Mouse (Mus musculus): ENCODE measurements around the gene Hs2st1.
A peak's percentile ranks its signal among the peaks of the same experiment; 100 is the strongest.
"Not testable (repeated sequence)": the region's sequence is repeated elsewhere in the genome, so short reads cannot be mapped to it uniquely, and the experiment has no call there.

Gene Hs2st1

DNA sequence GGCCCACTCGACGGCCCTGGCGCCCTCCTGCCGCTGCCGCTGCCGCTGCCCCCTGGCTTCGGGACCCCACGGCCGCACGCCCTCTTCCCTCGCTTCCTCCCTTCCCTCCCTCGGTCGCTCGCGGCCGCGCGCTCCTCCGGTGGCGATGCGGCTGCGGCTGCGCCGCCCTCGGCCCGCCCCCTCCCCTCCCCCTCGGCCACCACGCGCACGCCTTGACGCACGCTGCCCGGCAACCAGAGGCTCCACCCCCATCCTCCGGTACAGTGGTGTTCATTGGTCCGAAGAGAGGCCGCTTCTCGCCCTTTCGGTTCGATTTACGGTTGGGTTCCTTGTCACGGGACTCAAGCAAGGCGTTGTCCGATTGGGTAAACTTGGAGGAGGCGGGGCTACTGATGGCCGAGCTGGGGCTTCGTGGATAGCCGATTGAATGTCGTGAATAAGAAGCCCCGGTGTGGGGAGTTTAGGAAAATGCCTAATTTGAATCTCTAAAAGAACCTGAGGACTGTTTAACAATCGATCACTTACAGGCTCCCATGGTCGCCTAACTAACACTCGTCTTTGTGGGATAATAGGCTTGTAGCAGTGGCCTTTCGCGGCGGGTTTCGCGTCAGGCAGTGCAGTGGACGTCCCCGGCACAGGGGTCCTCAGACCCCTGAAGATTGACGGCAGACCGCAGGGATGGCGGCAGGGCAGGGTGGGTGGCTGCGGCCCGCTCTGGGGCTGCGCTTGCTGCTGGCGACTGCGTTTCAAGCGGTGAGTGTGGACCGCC is at the start of gene Hs2st1, which contains the start of gene Selenof:
Gene Hs2st1, minus strand, starts transcription at position 135 of the 769 bp plus-strand sequence.
Gene Selenof, plus strand, starts transcription at position 258 of the 769 bp plus-strand sequence.
- DNase-seq (ENCODE audit: low spot score in 2 of 2) = peak; percentile 91 to 92

DNA sequence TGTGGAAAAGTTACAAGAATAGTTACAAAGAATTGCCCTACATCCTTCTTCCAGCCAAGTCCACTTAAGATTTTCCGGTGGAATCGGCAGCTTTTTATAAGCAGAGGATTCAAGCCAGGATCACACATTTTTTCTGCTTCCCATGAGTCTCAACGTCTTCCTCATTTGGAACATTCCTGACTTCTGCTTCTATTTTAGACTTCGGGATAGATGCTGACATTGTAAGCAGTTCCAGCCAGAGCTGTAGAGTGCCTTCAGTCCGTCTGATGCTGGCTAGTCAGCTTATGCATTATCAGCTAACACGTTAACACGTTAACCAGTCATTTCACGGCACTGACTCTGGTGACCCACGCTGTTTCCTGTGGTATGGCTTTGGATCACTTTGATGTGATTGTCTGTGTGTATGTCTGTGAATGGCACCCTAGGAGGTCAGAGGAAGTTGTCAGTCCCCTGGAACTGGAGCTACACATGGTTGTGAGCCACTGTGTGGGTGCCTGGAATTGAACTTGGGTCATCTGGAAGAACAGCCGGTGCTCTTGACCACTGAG is 47.7 kb upstream of the Hs2st1 start:
- no peak for DNase-seq (ENCODE audit: low spot score in 2 of 2)

DNA sequence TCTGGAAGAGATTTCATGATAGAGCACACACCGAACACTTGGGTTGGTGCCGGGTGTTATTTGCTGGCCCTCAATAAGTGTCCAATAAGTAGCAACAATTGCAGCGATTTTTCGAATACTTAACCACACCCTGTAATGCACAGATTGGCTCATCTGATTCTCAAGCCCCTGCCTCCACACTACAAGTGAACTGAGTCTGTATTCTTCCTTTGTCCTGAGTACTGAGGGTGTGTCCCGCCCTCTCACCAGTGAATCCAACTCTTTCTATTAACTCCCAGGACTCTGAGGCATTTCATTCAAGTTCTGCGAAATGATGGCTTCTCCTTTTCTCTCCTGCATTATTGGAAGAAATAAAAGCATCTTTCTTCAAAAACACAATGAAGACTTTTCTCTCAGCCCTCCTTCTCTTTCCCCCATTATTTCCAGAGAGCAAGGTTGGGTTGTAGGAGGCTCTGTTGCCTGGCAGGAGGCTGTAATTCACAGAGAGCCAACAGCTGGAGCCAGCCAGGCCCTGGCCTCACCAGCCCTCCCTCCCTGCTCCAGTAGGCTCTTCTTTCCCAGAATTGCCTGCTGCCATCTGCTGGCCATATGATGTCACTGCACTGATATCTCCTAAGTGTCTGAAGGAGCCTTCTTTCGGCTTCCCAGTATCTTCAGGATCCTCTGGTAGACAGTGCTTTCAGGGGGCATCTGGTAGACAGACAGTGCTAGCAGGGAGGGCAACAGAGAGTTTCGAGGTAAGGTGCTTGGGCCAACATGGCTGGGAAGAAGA is 46.9 kb upstream of the Hs2st1 start:
- DNase-seq (ENCODE audit: low spot score in 2 of 2) = peak; percentile 66 to 79

DNA sequence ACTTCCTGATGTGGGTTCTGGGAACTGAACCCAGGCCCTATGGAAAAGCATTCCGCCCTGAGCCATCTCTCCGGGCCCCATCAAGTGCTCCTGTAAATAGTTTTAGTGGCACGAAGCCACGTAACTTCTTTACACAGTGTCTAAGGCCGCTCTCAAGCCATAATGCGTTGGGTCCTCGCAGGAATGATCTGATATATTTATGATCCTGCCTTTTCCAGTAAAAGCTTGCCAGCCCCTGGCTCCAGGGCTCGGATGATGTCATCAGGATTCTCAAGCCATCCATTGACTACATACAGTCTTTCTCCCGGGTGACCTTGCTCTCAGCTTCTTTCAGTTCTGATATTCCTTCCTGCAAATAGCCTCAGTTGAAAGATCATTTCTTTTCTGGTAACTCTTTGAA is 45.5 kb upstream of the Hs2st1 start:
- DNase-seq (ENCODE audit: low spot score in 2 of 2) = no peak

DNA sequence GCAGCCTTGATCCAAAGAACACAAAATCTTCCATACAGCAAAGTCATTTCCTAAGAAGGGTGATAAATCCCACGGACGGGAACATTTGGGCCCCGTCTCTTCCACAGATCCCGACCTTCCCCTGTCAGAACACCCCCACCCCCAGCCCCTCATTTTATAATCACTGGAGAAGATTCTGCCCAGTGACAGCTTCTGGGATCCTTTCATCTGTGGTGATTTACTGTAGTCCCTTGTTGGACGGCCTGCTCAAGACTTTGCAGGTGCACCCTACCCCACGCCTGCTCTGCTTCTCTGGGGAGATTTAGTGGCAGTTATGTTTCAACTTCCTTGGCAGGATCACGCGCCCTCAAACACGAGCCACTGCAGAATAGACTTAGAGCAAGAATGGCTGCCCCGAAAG is 44.7 kb upstream of the Hs2st1 start:
- no peak for DNase-seq (ENCODE audit: low spot score in 2 of 2)

DNA sequence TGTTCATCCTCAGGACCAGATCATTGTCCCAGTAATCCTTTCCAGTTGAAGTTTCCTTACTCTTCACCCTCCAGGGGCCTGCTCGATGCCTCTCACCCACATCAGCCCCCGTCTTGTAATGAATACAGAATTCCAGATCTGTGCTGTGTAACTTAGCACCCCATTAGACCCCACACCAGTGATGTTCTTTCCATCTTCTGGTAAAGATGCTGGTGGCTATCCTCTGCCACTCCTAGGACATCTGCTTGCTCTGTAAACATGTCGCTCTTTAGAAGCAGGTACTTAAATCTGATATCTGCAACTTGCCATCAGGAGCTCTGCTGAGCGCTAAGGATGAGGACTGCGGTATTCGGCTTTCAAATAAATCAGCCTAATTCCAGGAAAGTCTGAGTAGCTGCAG is 44.3 kb upstream of the Hs2st1 start:
- no peak for DNase-seq (ENCODE audit: low spot score in 2 of 2)

DNA sequence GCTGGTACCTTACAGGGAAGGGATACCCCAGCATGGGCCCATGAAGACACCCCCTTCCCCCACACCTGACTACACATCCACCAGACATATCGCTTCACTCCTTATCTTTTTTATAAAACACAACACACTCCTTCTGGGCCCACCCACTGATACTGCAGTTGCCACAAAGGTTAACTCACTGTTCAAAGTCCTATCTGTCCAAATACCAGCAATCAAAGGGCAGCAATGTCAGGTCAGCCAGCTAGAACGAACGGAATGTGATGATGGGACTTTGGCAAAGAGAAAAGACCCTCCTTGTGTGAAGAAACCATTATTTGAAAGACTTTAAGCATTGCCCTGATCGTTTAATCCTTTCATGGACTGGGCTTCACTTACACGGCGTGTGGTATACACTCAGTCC is 42.4 kb upstream of the Hs2st1 start:
- no peak for DNase-seq (ENCODE audit: low spot score in 2 of 2)

DNA sequence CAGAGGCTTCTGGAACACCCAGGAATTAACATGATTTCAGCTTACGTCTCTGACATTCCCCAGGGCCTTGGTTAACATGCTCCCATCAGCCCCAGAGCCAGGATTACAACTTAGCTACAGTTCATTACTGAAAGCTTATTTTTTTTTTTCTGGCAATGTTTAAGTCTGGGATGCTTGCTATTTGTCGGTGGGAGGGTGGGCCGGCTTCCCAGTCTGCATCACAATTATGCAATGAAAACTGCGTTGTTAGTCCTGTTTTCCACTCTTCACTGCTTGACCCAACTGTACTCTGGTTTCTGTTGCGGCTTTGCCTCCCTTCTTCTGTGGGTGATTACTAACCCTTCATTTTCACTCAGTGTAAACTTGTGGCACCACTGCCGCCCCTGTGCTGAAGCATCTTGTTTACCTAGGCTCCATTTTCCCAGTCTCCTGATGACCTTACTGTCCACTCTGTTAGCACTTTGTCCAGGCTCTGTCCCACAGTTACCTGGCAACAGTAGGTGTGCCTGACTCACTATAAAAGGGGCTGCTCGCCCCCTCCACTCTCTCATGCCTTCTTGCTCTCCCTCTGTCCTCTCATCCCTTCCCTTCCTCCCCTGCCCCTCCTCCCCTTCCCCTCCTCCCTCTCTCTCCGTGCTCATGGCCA is 41.8 kb upstream of the Hs2st1 start:
- no peak for DNase-seq (ENCODE audit: low spot score in 2 of 2)

DNA sequence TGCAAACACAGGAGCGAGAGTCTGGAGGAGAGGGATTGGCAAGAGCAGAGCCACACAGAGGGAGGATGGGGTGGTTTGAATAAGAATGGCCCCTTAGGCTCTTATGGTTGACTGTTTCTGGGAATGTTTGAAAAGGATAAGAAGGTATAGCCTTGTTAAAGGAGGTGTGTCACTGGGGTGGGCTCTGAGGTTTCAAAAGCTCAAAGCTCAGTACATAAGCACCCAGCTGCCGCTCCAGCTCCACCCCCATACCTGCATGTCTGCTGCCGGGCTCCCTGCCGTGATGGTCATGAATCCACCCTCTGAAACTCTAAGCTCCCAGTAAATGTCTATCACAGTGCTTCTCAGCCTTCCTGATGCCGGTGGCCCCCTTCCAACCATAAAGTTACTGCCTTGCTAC is 40.8 kb upstream of the Hs2st1 start:
- DNase-seq (ENCODE audit: low spot score in 2 of 2) = no peak

DNA sequence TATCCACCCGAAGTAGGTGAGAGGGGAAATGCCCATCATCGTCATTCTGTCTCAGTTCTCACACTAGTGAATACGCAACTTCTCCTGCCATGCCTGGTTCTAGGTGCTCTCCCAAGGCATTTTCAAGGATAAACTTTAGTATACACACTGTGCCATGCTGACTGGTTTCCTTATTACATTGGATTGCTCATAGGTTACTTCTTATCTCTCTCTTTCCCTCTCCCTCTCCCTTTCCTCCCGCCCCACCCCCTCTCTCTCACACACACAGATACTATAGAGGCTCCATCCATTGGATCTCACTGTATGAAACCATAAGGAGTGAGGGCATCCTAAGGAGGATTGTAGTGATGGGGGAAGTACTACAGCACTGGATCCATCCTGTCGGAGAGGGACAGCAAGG is 38.1 kb upstream of the Hs2st1 start:
- DNase-seq (ENCODE audit: low spot score in 2 of 2) = no peak

DNA sequence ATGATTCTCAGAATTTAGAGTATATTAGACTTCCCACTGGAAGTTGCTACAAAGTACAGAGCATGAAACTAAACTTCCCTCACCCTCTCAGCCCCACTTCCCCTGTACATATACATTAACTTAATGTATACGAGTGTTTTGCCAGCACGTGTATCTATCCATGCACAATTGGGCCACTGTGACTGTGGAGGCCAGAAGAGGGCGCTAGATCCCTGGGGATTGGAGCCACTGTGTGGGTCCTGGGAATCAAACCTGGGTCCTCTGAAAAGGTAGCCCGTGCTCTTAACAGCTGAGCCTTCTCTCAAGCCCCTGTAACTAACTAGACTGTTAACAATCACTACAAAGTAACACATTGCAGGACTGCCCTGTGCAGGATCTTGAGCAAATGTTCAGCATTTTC is 36.5 kb upstream of the Hs2st1 start:
- no peak for DNase-seq (ENCODE audit: low spot score in 2 of 2)

DNA sequence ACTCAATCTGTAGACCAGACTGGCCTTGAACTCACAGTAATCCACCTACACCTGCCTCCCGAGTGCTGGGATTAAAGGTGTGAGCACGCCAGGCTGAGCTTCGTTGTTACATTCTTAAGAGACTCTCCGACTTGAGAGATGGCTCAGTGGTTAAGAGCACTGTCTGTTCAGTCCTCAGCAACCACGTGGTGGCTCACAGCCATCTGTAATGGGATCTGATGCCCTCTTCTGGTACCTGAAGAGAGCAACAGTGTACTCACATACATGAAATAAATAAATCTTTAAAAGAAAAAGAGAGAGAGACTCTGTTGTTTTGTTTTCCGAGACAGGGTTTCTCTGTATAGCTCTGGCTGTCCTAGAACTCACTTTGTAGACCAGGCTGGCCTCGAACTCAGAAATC is 35.8 kb upstream of the Hs2st1 start:
- not testable (repeated sequence) for DNase-seq (ENCODE audit: low spot score in 2 of 2)

DNA sequence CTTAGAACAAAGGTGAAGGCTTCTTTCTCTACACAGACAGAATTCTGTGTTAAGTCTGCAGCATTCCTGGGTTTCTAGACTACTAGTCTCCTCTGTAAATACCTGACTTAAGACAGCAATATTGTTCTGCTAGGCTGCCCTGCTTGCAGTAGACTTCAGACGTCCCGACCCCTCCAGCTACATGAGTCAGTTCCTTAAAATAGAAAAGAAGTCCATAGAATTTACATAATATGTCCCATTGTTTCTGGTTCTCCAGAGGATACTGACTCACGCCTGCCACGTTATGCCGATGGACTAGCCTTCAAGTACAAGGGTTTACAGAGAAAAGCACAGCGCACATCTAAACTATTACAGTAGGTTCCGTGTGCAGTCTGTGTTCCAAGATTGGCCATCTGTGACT is 34.2 kb upstream of the Hs2st1 start:
- DNase-seq (ENCODE audit: low spot score in 2 of 2) = no peak

DNA sequence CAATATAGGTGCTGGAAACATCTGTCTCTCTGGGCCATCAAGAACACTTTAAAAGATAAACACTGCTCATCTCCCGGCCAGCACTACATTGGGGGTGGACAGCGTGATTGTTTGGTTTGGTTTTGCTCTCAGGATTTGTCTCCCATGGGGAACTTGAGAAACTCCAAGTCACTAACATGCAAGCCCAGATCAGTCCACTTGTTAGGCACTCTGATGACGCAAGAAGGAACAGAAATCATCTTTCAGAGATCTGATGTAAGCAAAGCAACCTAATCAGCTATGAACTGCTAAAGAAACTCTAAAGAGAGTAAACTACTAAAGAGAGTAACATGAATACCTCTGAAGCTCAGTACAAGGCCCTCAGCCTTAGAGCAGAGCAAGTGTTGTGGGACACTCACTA is 33.6 kb upstream of the Hs2st1 start:
- no peak for DNase-seq (ENCODE audit: low spot score in 2 of 2)

DNA sequence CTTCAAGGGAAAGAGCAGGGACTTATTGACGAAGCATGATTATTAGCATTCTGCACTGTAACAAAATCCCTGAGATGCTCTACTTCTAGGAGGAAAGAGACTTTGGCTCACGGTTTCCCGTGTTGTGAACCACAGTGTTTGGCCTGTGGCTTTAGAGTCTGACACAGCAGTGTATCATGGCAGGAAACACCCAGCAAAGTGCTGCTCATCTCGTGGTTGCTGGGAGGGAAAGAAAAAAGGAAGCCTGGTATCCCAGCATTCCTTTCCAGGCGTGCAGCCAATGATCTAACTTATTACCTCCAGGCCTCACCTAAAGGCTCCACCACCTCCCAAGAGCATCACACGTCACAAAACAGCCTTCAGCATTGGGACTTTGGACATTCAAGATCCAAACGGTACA is 32.8 kb upstream of the Hs2st1 start:
- DNase-seq (ENCODE audit: low spot score in 2 of 2) = no peak

DNA sequence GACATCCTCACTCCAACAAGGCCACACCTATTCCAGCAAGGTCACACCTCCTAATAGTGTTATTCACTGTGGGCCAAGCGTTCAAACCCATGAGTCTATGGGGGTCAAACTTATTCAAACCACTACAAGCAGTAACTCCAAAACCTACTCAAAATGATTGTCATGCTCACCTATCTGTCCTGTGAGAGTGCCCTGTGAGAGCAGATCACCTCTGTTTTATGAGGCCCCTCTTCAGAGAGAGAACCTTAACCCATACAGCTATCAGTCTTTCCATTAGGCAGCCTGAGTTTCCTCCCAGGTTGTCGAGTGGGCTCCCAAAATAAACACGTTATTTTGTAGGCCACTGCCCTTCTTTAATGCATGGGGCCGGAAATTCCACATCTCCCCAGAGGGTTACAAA is 32.4 kb upstream of the Hs2st1 start:
- DNase-seq (ENCODE audit: low spot score in 2 of 2) = no peak

DNA sequence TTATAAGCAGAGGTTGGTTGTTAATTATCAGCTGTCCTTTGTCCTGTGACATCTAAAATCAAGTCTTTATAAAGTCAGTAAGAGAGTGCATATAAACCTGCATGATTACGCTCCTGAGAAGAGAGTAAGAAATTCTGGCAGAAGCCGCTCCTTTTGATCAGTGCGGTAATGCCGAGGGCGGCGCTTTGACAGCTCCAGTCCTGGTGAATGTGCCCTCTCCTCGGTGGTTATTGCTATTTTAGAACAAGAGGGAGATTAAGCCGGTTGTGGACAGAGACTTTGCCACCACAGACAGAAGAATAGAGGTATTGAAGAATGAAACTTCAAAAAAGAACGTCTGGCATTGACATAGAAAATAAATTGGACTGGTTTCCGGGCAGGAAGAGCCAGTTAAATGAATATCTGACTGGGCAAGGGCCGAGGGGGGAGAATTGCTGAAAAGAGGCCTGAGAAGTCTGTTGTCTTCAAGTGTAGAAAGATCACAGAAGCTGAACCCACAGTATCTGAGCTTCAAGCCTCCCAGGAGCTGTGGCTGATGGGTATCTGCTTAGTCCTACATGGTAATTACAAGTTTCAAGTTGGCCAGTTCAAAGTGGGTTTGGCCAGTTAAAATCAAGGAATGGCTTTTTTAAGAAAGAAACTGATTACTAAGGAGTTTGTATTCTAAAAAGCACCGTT is 27.9 kb upstream of the Hs2st1 start:
- DNase-seq (ENCODE audit: low spot score in 2 of 2) = no peak

DNA sequence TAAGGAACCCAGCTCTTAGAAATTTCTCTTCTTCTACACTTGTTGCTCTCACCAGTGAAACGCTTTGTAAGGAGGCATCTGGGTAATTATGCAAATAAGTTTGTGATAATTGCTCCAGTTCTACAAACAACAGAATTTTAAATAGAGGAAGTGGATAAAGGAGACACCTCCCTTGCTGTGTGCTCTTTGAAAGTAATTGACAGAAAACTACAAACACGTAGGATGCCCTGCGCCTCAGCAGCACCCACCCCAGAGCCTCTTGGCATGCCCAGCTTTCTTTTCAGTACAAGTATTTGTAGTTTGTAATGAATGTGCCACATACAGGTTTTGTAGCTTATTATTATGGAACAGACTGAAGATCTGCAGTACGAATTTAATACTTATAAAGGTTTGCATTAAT is 27.1 kb upstream of the Hs2st1 start:
- no peak for DNase-seq (ENCODE audit: low spot score in 2 of 2)

DNA sequence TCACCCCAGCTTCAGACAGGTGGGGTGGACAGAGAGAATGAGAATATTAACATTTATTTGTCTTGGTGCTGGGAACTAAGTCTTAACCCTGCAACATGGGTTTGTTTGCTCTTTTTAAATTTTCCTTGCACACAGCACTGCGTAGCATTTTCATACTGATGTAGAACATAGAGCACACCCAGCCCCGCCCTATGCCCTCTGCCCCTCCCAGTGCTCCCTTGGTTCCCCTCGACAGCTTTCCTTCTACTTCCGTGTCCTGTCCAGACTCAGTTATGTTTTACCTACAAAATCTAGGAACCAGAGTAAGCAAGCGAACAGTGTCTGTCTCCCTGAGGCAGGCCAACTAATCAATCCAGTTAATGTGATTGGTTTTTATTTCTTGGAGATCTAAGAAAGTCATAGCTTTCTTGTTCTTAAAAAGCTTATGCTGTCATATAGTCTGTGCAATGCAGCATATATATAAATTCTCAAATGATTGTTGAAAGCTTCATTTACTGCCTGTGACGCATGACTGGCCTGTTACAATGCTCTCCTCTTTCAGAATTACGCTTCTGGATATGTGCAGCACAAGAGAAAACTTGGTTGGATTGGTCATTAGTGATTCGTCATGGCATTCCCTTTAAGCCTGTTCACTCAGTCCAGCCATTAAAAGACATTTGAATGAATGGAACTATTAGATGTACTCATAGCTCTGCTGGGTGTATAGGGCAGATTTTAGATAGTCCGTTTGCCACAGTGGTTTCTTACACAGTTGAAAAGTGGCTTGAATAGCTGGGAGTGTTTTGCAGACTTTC is 23.2 kb upstream of the Hs2st1 start:
- DNase-seq (ENCODE audit: low spot score in 2 of 2) = no peak

DNA sequence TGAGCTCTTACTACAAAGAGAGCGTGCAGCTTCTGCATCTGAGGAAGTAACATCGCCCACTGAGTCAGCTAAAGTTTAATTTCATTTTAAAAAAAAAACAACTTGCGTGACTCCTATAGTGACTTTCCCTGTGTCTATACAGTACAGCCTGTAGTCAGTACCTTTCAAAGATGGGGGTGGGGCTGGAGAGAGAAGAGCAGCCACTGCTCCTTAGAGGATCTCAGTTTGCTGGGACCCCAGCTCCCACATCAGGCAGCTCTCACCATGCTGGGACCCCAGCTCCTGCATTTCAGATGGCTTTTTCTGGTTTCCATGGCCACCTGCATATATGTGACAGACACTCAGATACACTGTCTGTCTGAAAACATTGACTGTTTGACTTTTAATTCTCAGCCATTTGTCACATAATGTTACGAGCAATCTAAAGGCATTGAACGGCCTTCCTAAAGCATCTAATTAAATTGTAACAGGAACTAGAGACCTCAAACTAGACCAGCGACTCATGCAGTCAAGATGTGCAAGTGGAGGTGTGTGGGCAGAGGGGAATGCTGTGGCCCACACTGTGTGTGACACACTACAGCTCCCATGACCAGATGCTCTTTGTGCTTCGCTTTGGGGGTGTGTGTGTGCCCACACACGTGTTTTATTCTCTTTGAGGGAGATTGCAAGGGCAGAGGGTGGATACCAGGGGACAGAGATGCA is 19.4 kb upstream of the Hs2st1 start:
- no peak for DNase-seq (ENCODE audit: low spot score in 2 of 2)

Data from spleen, postnatal 14 days (tissue).